Mouse (Mus musculus) neural tube, embryonic 14.5 days (tissue): Measurements from ENCODE around the gene Tmem258. TPM values are rescaled to one million over a fixed set of nuclear protein-coding genes. Genes with fewer than 3 reads are reported as not detected.

Source experiments
- ATAC-seq: fragments of 200-750 bp; cut with Nextera tagmentation; 2 replicates; pipeline ENCODE4 v1.8.0; 2017; ENCODE audit warnings: low read depth, mild to moderate bottlenecking, moderate TSS enrichment, moderate library complexity
- H3K27ac ChIP-seq: fragments of 300-500 bp; sonication (generic); 2 replicates; pipeline ENCODE4 v1.5.1; 2014; ENCODE audit warnings: low read depth, mild to moderate bottlenecking, control low read depth, low read length, moderate library complexity, mixed read lengths
- H3K27me3 ChIP-seq: fragments of 300-500 bp; sonication (generic); 2 replicates; pipeline ENCODE4 v1.6.1; 2014; ENCODE audit warnings: low read length; ENCODE audit not compliant: control insufficient read depth, insufficient read depth
- H3K36me3 ChIP-seq: fragments of 300-500 bp; sonication (generic); 2 replicates; pipeline ENCODE4 v1.6.1; 2014; ENCODE audit warnings: low read length, mixed read lengths; ENCODE audit not compliant: control insufficient read depth, insufficient read depth
- H3K4me1 ChIP-seq: fragments of 300-500 bp; sonication (generic); 2 replicates; pipeline ENCODE4 v1.6.1; 2014; ENCODE audit warnings: low read length; ENCODE audit not compliant: control insufficient read depth, insufficient read depth
- H3K4me2 ChIP-seq: fragments of 300-500 bp; sonication (generic); 2 replicates; pipeline ENCODE4 v1.6.1; 2014; ENCODE audit warnings: mild to moderate bottlenecking, low read depth, low read length, control low read depth
- H3K4me3 ChIP-seq: fragments of 300-500 bp; sonication (generic); 2 replicates; pipeline ENCODE4 v1.5.1; 2014; ENCODE audit warnings: low read depth, low read length, control low read depth, mixed read lengths
- H3K9ac ChIP-seq: fragments of 300-500 bp; sonication (generic); replicated peaks from 2 replicates; pipeline ENCODE4 v1.6.1; 2014; ENCODE audit warnings: low read depth, mild to moderate bottlenecking, control low read depth, low read length, mixed read lengths
- H3K9me3 ChIP-seq: fragments of 300-500 bp; sonication (generic); 2 replicates; pipeline ENCODE4 v1.6.1; 2016; ENCODE audit warnings: low read length; ENCODE audit not compliant: control insufficient read depth
- WGBS: fragments of 180-500 bp; shearing (Covaris S2); extraction: QIAGEN DNeasy Blood & Tissue Kit; methylation state at CpG from one replicate; pipeline ENCODE4 v1.1.7; 2014; 5-methylcytosine and 5-hydroxymethylcytosine counted together
- polyA plus RNA-seq: library from polyadenylated mRNA; unstranded; fragments of >200 nt; fragmentation: Nextera tagmentation; extraction: Ambion mirVana; gene quantifications from 2 replicates; pipeline ENCODE4 v1.2.1, GENCODE M21; 2014

The Tmem258 gene
- polyA plus RNA-seq, 1 experiment from 2014 or later: 349 TPM

GRCm38 (mm10) chr19:10170466-10170865 is 33.3 kb upstream of the Tmem258 start:
- 18% methylated on average over 1 of the region's 1 CpGs for WGBS
- Histone ChIP-seq H3K27ac (no peak overlapping the region), H3K4me1 (no peaks in the 10 kb centered on the region), H3K4me3 (no peak overlapping the region), H3K36me3 (no peaks in the 10 kb centered on the region), H3K9me3 (no peaks in the 10 kb centered on the region), H3K9ac (no peak overlapping the region), H3K4me2 (no peak overlapping the region), H3K27me3 (no peaks in the 10 kb centered on the region)
- ATAC-seq: no peak

- no peaks in the 10 kb centered on the region for H3K27me3 ChIP-seq
- H3K4me1 ChIP-seq: no peaks in the 10 kb centered on the region
- no peak for ATAC-seq
- no peaks in the 10 kb centered on the region for H3K9me3 ChIP-seq
- no peak overlapping the region for H3K4me3 ChIP-seq
- 63% methylated on average over 7 of the region's 7 CpGs for WGBS
- H3K4me2 ChIP-seq: no peak overlapping the region
- H3K9ac ChIP-seq: no peak overlapping the region
- H3K36me3 ChIP-seq: no peaks in the 10 kb centered on the region
- no peak overlapping the region for H3K27ac ChIP-seq
Observed at GRCm38 (mm10) chr19:10171359-10171758, 32.5 kb upstream of the Tmem258 start.

- H3K4me1 ChIP-seq: no peaks in the 10 kb centered on the region
- no peaks in the 10 kb centered on the region for H3K9me3 ChIP-seq
- no peak for ATAC-seq
- no peak overlapping the region for H3K27ac ChIP-seq
- no peak overlapping the region for H3K4me2 ChIP-seq
- H3K36me3 ChIP-seq: no peaks in the 10 kb centered on the region
- H3K9ac ChIP-seq: no peak overlapping the region
- no peak overlapping the region for H3K4me3 ChIP-seq
- no peaks in the 10 kb centered on the region for H3K27me3 ChIP-seq
Observed at GRCm38 (mm10) chr19:10171846-10172245, 32.0 kb upstream of the Tmem258 start.

GRCm38 (mm10) chr19:10173116-10173718 is 30.6 kb upstream of the Tmem258 start:
- ATAC-seq: no peak
- no peaks in the 10 kb centered on the region for H3K27me3 ChIP-seq
- no peak overlapping the region for H3K9ac ChIP-seq
- H3K27ac ChIP-seq: no peak overlapping the region
- no peaks in the 10 kb centered on the region for H3K9me3 ChIP-seq
- no peak overlapping the region for H3K4me3 ChIP-seq
- no peak overlapping the region for H3K4me2 ChIP-seq
- WGBS: 88% methylated on average over 5 of the region's 5 CpGs
- H3K4me1 ChIP-seq: no peaks in the 10 kb centered on the region
- H3K36me3 ChIP-seq: no peaks in the 10 kb centered on the region

GRCm38 (mm10) chr19:10173844-10174539 is 29.8 kb upstream of the Tmem258 start:
- Histone ChIP-seq H3K9me3 (no peaks in the 10 kb centered on the region), H3K4me1 (no peaks in the 10 kb centered on the region), H3K36me3 (no peaks in the 10 kb centered on the region), H3K4me2 (no peak overlapping the region), H3K27me3 (no peaks in the 10 kb centered on the region), H3K27ac (no peak overlapping the region), H3K9ac (no peak overlapping the region), H3K4me3 (no peak overlapping the region)
- WGBS: 95% methylated on average over 7 of the region's 7 CpGs
- no peak for ATAC-seq

- no peak for ATAC-seq
- WGBS: 81% methylated on average over 4 of the region's 4 CpGs
Observed at GRCm38 (mm10) chr19:10174956-10175355, 28.9 kb upstream of the Tmem258 start.

GRCm38 (mm10) chr19:10176477-10176876 is 27.3 kb upstream of the Tmem258 start:
- H3K27ac ChIP-seq: no peak overlapping the region
- no peaks in the 10 kb centered on the region for H3K27me3 ChIP-seq
- H3K4me2 ChIP-seq: no peak overlapping the region
- ATAC-seq: no peak
- 83% methylated on average over 1 of the region's 1 CpGs for WGBS
- no peak overlapping the region for H3K9ac ChIP-seq
- H3K36me3 ChIP-seq: no peaks in the 10 kb centered on the region
- no peaks in the 10 kb centered on the region for H3K9me3 ChIP-seq
- no peak overlapping the region for H3K4me3 ChIP-seq
- H3K4me1 ChIP-seq: no peaks in the 10 kb centered on the region

More at GRCm38 (mm10) chr19:10174956-10175355, 28.9 kb upstream of the Tmem258 start:
- no peaks in the 10 kb centered on the region for H3K4me1 ChIP-seq
- H3K4me3 ChIP-seq: no peak overlapping the region
- no peak overlapping the region for H3K9ac ChIP-seq
- H3K36me3 ChIP-seq: no peaks in the 10 kb centered on the region
- no peaks in the 10 kb centered on the region for H3K9me3 ChIP-seq
- H3K4me2 ChIP-seq: no peak overlapping the region
- no peaks in the 10 kb centered on the region for H3K27me3 ChIP-seq
- no peak overlapping the region for H3K27ac ChIP-seq

GRCm38 (mm10) chr19:10176941-10177372 is 26.9 kb upstream of the Tmem258 start:
- H3K27me3 ChIP-seq: no peaks in the 10 kb centered on the region
- no peaks in the 10 kb centered on the region for H3K36me3 ChIP-seq
- no peaks in the 10 kb centered on the region for H3K9me3 ChIP-seq
- no peak overlapping the region for H3K4me3 ChIP-seq
- H3K4me2 ChIP-seq: no peak overlapping the region
- ATAC-seq: no peak
- 61% methylated on average over 7 of the region's 7 CpGs for WGBS
- H3K9ac ChIP-seq: no peak overlapping the region
- H3K4me1 ChIP-seq: no peaks in the 10 kb centered on the region
- H3K27ac ChIP-seq: no peak overlapping the region

- H3K36me3 ChIP-seq: peaks cover 10% of the 10 kb centered on the region
- no peak overlapping the region for H3K4me2 ChIP-seq
- no peak overlapping the region for H3K9ac ChIP-seq
- no peak overlapping the region for H3K4me3 ChIP-seq
- H3K27ac ChIP-seq: no peak overlapping the region
- H3K27me3 ChIP-seq: no peaks in the 10 kb centered on the region
- 86% methylated on average over 7 of the region's 7 CpGs for WGBS
- no peak for ATAC-seq
- no peaks in the 10 kb centered on the region for H3K9me3 ChIP-seq
- peaks cover 21% of the 10 kb centered on the region for H3K4me1 ChIP-seq
Observed at GRCm38 (mm10) chr19:10181225-10181624, 22.6 kb upstream of the Tmem258 start.
